Mouse (Mus musculus): ENCODE data around the gene Orai3.

- TF ChIP-seq CTCF (IDR thresholded peaks at IDR 0.05; ENCODE audit: low read depth, low read length) = no peak
- TF ChIP-seq POLR2A (IDR thresholded peaks at IDR 0.05; ENCODE audit: borderline replicate concordance, low read depth, low read length) = no peak
These were observed 51.4 kb downstream of the Orai3 start for GRCm38 (mm10) chr7:127820836-127821509.
